Mouse (Mus musculus) c-Kit-positive CD71-positive TER-119-positive erythroid progenitor cells, embryonic 14.5 days (primary cell): ENCODE results near the gene Ctsf.
"Not testable (repeated sequence)": the region's sequence is repeated elsewhere in the genome, so short reads cannot be mapped to it uniquely, and the experiment has no call there.

Experiments
- DNase-seq: peaks from one replicate; pipeline ENCODE4 v3.0.0-alpha.2; 2013; ENCODE audit warnings: low spot score

Gene Ctsf

GRCm38 (mm10) chr19:4854552-4855469 lies at the start of gene Ctsf:
Gene Ctsf, plus strand, starts transcription at chr19:4855130.
- peak; percentile 45 for DNase-seq

GRCm38 (mm10) chr19:4810309-4810708 lies 44.6 kb upstream of the Ctsf start:
- no peak for DNase-seq

- no peak for DNase-seq
Observed at GRCm38 (mm10) chr19:4810746-4811062, 44.2 kb upstream of the Ctsf start.

DNA sequence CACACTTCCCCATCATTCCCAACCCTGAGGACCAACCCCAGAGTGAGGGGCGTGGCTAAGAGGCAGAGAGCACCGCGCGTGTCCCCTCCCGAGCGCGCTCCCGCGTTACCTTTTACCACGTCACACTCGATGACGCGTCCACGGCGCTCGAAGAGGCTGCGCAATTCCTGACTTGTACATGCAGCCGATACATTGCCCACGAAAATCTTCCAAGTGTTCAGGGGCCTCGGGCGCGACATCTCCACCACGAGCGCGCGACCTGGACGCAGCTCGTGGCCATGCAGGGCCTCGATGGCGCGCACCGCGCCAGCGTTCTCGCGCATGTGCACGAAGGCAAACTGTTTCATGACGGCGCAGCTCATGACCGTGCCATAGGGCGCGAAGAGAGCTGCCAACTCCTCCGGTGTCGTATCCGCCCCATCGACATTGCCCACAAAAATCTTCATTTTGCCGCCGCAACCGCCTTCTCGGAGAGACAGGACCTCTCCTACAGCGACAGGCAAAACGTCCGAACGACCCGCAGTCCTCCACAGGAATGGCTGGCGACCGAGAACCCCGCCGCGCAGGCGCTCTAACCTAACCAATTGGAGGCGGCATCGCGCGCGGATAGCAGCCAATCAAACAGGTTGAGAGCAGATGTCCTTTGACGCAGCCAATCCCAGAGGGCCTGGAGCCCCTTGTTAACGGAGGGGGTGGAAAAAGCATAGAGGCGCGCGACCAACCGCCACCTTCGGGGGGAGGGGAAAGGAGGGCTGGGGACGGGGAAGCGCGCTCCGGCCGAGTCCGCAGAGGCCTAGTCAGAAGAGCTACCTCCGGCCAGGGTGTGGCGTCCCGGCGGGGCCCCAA lies 43.6 kb upstream of the Ctsf start, which contains the start of the genes Gm21992 and Rbm14:
Gene Gm21992, minus strand, starts transcription at position 550 of the 846 bp plus-strand sequence.
Gene Rbm14, minus strand, starts transcription at position 572 of the 846 bp plus-strand sequence.
- DNase-seq, result peak; percentile 98

DNA sequence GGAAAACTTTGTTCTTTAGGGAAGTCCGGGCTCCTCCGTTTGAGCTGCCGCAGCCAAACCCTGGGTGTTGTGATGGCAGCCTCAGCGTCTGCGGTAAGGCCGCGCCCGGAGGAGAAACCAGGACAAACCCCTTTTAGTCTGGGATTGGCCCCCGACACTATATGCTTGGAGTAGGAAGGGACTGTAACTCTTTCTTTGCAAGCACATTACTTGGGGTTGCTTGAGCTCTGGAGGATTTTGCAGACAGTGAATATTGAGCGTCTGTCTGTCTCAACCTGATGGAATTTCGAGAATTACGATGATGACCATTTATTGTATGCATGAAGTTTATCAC lies 43.1 kb upstream of the Ctsf start:
- DNase-seq, result no peak

DNA sequence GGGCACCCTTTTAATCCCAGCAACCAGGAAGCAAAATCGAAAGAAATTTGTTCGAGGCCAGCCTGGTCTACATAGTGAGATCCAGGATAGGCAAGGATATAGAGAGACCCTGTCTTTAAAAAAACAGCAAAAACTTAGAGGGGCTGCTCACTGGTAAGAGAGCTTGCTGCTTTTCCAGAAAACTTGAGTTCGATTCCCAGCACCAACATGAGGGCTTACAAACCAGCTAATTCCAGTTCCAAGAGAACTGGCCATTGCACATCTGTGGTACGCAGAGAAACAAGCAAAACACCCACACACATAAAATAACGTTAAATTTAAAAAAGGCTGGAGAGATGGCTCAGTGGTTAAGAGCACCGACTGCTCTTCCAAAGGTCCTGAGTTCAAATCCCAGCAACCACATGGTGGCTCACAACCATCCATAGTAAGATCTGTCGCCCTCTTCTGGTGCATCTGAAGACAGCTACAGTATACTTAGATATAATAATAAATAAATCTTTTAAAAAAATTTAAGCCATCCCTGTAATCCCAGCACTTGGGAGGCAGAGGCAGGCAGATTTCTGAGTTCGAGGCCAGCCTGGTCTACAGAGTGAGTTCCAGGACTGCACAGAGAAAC lies 42.5 kb upstream of the Ctsf start:
- DNase-seq, result not testable (repeated sequence)

GRCm38 (mm10) chr19:4813015-4813414 lies 41.9 kb upstream of the Ctsf start:
- DNase-seq, result no peak

DNA sequence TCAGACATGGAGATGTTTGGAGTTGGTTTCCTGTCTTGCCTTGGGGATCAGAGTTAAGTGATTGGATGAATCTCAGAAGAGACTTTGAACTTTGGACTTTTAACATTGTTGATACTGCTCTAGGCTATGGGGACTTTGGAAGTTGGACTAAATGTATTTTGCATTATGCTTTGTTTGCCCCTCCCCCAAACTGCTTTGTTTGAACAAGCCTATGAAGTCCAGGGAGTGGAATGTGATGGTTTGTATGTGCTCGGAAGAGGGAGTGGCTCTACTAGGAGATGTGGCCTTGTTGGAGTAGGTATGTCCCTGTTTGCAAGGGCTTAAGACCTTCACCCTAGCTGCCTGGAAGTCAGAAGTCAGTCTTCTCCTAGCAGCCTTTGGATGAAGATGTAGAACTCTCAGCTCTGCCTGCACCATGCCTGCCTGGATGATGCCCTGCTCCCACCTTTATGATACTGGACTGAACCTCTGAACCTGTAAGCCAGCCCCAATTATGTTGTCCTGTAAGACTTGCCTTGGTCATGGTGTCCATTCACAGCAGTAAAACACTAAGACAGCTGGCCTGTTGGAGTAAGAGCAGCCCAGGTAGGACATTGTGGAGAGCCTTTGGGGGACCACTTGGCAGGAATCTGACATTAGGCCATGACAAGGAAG lies 37.6 kb upstream of the Ctsf start:
- DNase-seq, result no peak

DNA sequence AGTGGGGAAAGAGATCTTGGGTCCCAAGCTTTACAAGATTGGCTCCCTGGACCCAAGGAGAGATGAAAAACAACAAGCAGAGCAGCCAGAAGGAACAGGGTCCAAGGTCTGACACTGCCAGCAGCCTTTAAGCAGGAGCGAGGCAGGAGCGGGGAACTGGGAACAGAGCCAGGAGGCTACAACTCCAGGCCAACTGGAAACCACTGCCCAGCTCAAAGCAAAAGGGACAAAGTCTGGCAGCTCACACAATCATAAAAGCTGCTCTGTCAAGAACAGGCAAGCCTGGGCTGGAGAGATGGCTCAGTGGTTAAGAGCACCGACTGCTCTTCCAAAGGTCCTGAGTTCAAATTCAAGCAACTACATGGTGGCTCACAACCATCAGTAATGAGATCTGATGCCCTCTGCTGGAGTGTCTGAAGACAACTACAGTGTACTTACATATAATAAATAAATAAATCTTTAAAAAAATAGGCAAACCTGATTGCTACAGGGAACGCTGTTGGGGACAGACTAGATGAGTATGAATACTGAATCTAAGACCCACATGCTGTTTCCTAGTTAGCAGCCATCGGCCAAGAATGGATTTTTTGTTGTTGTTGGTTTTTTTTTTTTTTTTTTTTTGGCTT lies 34.1 kb upstream of the Ctsf start:
- DNase-seq, result no peak

DNA sequence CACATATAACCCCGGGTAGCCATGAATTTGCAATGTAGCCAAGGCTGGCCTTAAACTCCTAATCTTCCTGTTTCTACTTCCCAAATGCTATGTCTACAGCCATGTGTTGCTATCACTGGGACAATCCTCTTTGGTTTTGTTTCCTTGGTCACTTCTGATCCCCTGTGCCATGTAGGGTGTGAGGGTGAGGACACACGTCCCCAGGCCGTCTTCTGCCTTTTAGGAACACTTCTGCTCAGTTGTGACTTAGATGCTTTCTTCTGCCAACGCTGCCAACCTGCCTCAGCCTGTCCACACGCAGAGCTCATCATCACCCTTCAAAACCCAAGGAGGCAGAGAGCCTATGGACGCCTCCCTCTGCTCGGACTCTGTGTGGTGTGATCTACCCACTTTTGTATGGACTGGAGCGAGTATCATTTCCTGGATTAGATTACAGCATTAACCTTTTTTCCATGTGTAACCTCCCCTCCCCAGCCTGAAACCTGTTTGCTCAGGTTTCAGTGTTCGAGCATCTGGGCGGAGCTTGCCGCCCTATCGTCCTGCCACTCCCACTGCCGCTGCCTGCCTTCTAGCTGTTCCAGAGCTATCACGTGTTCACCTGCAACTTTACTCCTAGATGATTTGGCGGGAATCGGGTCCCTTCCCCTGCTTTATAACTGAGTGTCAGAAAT lies 26.4 kb upstream of the Ctsf start:
- DNase-seq, result no peak

- DNase-seq, result no peak
Observed at GRCm38 (mm10) chr19:4829156-4829555, 25.8 kb upstream of the Ctsf start.

GRCm38 (mm10) chr19:4833977-4834376 lies 21.0 kb upstream of the Ctsf start:
- DNase-seq, result no peak

GRCm38 (mm10) chr19:4836096-4836495 lies 18.8 kb upstream of the Ctsf start:
- DNase-seq, result no peak

DNA sequence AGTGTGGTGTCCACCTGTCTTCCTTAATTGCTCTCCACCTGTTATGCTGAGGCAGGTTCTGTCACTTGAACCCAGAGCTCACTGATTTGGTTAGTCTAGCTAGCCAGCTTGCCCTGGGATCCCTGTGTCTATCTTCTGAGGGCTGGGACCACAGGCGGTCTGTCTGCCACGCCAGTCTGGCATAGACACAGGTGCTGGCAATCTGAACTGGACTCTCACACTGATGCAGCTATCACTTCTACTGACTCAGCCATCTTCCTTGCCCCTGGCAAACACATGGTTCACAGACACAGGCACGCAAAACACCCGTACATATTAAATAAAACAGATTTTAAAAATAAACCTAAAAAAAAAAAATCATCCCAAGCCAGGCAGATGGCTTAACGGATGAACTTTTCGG lies 17.9 kb upstream of the Ctsf start:
- DNase-seq, result no peak

DNA sequence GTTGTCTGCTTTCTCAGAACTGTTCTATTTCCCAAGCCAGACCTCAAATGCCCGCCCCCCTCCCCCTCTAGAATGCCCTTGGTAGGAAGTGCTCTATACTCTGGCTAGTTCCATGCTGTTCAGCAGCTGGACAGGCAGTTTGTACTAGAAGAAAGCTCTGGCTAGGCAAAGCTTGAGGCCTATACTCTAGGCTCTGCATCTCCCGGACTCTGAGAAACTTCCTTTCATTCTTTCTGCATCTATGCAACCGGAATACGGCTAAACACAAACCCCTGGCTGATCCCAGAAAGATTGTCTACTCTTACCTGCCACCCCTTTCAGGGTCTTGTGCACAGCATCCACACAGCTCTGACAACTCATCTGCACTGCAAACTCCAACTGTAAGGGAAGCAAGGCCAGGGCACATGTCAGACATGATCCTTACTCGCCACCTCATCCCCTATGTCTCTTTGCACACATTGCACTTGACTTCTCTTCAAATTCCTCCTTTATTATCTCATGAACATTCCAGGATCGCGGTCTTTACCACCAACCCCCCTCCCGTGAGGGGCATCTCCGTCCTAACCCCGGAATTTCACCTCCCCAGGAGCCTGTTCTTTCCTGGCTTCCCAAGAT lies 16.3 kb upstream of the Ctsf start:
- DNase-seq, result no peak

- peak; percentile 96 for DNase-seq
Observed at GRCm38 (mm10) chr19:4839149-4839548, 15.8 kb upstream of the Ctsf start, which contains the start of the genes Ccs and Ccdc87. Gene Ccs, minus strand, starts transcription at chr19:4839332. Gene Ccdc87, plus strand, starts transcription at chr19:4839366.

GRCm38 (mm10) chr19:4840848-4841247 lies 14.1 kb upstream of the Ctsf start:
- DNase-seq, result no peak

DNA sequence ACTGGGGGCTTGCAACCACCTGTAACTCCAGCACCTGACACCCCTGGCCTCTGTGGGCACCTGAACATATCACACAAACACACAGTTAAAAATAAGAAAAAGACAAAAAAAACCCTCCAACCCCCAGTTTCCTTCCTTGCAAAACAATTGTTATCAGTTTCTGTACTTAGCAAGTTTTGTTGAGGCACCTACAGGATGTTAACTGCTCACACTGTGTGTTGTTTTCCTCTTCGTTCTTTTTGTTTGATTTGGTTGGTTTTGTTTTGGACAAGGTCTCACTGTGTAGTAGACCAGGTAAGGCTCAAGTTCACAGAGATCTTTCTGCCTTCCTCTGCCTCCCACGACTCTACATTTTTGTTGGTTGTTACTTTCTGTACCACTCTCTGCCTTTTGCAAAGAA lies 12.3 kb upstream of the Ctsf start:
- DNase-seq, result no peak

DNA sequence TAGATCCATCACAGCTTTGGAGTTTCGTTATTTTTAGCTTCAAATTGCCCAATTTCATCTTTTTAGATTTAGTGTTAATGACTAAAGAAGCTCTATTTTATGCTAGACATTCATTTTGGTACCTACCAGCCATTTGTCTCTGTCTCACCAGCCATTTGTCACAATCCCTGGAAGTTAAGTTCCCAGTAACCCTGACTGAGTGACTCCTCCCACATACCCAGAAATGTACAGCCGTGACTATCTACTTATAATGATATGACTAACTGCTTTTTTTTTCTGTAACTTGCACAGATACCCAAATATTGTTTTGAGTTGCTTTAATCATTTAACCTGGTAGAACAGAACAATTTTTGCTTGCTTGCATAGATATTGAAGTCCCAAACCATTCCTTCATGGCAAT lies 9.1 kb upstream of the Ctsf start:
- DNase-seq, result peak; percentile 71

GRCm38 (mm10) chr19:4847490-4847889 lies 7.4 kb upstream of the Ctsf start:
- no peak for DNase-seq

DNA sequence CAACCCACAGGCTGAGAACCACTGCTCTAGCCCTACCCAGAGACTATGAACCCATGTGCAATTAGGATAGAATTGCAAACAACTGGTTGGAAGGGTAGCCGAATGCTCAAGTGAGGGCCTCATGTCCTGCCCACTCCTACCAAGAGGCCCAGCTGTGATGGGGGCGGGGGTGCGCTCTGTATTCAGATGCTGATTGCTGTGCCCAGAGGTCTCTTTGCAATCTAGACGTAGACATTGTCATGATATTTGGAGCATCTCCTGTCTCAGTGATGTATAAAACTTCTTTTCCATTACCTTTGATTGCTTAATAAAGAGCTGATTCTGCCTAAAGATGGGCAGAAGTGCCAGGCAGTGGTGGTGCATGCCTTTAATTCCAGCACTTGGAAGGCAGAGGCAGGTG lies 5.1 kb upstream of the Ctsf start:
- no peak for DNase-seq
